Mouse (Mus musculus): ENCODE measurements around the gene Il4ra. TPM values are rescaled to one million over a fixed set of nuclear protein-coding genes. Genes with fewer than 3 reads are reported as not detected.

Il4ra gene
- polyA plus RNA-seq, 1 experiment from 2014 or later = 13.1 TPM

DNA sequence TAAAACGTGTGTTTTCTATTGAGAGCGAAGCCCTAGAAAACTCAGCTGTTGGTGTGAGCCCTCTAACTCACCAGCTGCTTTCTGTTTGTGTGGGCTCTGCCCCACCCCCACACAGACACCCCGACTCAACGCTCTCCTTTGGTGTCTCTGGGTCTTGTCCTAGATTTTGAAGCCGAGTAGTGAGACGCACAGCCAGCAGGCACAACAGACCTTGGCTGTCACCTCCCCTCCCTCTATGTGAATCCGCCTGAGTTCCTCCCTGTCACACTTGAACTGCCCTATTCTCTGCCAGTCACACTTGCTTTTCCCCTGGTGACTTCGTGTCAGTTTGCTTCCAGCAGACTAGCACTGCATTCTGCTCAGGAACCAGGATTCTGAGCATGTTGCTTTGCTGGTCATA, 4.9 kb downstream of the Il4ra start:
- Histone ChIP-seq H3K4me2 (replicated peaks; ENCODE audit: low read depth, low read length) (no peak overlapping the region), H3K36me3 (ENCODE audit: insufficient read depth, low read length) (no peaks in the 10 kb centered on the region), H3K27me3 (ENCODE audit: insufficient read depth, low read length) (no peaks in the 10 kb centered on the region), H3K9ac (replicated peaks; ENCODE audit: low read length) (no peak overlapping the region), H3K4me1 (ENCODE audit: insufficient read depth, low read length) (peaks cover 35% of the 10 kb centered on the region), H3K9me3 (ENCODE audit: low read length) (no peaks in the 10 kb centered on the region), H3K4me3 (ENCODE audit: low read length) (no peak overlapping the region), H3K27ac (ENCODE audit: low read length) (no peak overlapping the region)
- ATAC-seq (ENCODE audit: low FRiP score, low TSS enrichment) = no peak
- 53% methylated on average over 8 of the region's 8 CpGs for WGBS

DNA sequence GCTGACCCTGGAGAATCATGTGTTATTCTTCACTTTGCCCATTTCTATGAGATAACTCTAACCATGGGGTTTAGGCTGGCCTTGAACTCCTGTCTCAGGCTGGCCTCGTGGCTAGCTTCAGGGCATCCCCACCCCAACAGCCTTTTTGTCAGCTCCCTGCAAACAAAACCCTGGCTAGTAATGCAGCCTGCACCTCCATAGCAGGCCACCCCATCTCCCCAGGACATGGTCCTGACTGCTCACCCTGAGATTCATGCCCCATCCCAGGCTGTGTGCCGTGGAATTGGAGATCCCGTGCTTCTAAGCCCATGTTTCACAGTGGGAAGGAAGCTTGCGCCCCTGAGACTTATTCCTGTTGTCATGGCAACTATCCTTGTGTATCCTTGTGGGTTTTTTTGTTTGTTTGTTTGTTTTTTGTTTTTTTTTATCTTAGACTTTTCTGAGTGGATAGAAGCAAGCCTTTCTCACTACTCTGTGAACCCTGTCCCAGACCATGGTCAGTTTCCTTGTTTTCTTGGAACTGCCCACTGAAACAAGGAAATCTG, 6.6 kb downstream of the Il4ra start:
- no peaks in the 10 kb centered on the region for H3K9me3 ChIP-seq (ENCODE audit: low read length)
- no peak overlapping the region for H3K4me3 ChIP-seq (ENCODE audit: low read length)
- H3K4me1 ChIP-seq (ENCODE audit: insufficient read depth, low read length) = peaks cover 29% of the 10 kb centered on the region
- no peak overlapping the region for H3K27ac ChIP-seq (ENCODE audit: low read length)
- H3K27me3 ChIP-seq (ENCODE audit: insufficient read depth, low read length) = no peaks in the 10 kb centered on the region
- H3K4me2 ChIP-seq (replicated peaks; ENCODE audit: low read depth, low read length) = no peak overlapping the region
- H3K9ac ChIP-seq (replicated peaks; ENCODE audit: low read length) = no peak overlapping the region
- no peaks in the 10 kb centered on the region for H3K36me3 ChIP-seq (ENCODE audit: insufficient read depth, low read length)
- ATAC-seq (ENCODE audit: low FRiP score, low TSS enrichment) = no peak
- WGBS = 74% methylated on average over 4 of the region's 4 CpGs

- ATAC-seq (ENCODE audit: low FRiP score, low TSS enrichment) = no peak
- H3K9ac ChIP-seq (replicated peaks; ENCODE audit: low read length) = no peak overlapping the region
Measured at GRCm38 (mm10) chr7:125558997-125559396, 7.1 kb downstream of the Il4ra start.

GRCm38 (mm10) chr7:125559537-125559936, 7.6 kb downstream of the Il4ra start:
- Histone ChIP-seq H3K4me3 (ENCODE audit: low read length) (no peak overlapping the region), H3K36me3 (ENCODE audit: insufficient read depth, low read length) (no peaks in the 10 kb centered on the region), H3K27me3 (ENCODE audit: insufficient read depth, low read length) (no peaks in the 10 kb centered on the region), H3K4me1 (ENCODE audit: insufficient read depth, low read length) (peaks cover 29% of the 10 kb centered on the region), H3K4me2 (replicated peaks; ENCODE audit: low read depth, low read length) (no peak overlapping the region), H3K9me3 (ENCODE audit: low read length) (no peaks in the 10 kb centered on the region), H3K27ac (ENCODE audit: low read length) (no peak overlapping the region), H3K9ac (replicated peaks; ENCODE audit: low read length) (no peak overlapping the region)
- 82% methylated on average over 10 of the region's 10 CpGs for WGBS
- no peak for ATAC-seq (ENCODE audit: low FRiP score, low TSS enrichment)

More at GRCm38 (mm10) chr7:125558997-125559396, 7.1 kb downstream of the Il4ra start:
- WGBS = 55% methylated on average over 5 of the region's 5 CpGs
- Histone ChIP-seq H3K27ac (ENCODE audit: low read length) (no peak overlapping the region), H3K36me3 (ENCODE audit: insufficient read depth, low read length) (no peaks in the 10 kb centered on the region), H3K27me3 (ENCODE audit: insufficient read depth, low read length) (no peaks in the 10 kb centered on the region), H3K9me3 (ENCODE audit: low read length) (no peaks in the 10 kb centered on the region), H3K4me3 (ENCODE audit: low read length) (no peak overlapping the region), H3K4me1 (ENCODE audit: insufficient read depth, low read length) (peaks cover 29% of the 10 kb centered on the region), H3K4me2 (replicated peaks; ENCODE audit: low read depth, low read length) (no peak overlapping the region)

GRCm38 (mm10) chr7:125560146-125560785, 8.3 kb downstream of the Il4ra start:
- Histone ChIP-seq H3K9ac (replicated peaks; ENCODE audit: low read length) (no peak overlapping the region), H3K27ac (ENCODE audit: low read length) (no peak overlapping the region), H3K4me1 (ENCODE audit: insufficient read depth, low read length) (peaks cover 29% of the 10 kb centered on the region), H3K4me3 (ENCODE audit: low read length) (no peak overlapping the region), H3K4me2 (replicated peaks; ENCODE audit: low read depth, low read length) (no peak overlapping the region), H3K9me3 (ENCODE audit: low read length) (no peaks in the 10 kb centered on the region), H3K36me3 (ENCODE audit: insufficient read depth, low read length) (0 out of 2 replicates have a peak, but pooled peaks cover 2% of the 10 kb centered on the region), H3K27me3 (ENCODE audit: insufficient read depth, low read length) (no peaks in the 10 kb centered on the region)
- WGBS = 76% methylated on average over 7 of the region's 7 CpGs
- no peak for ATAC-seq (ENCODE audit: low FRiP score, low TSS enrichment)

GRCm38 (mm10) chr7:125561085-125561690, 9.3 kb downstream of the Il4ra start:
- ATAC-seq (ENCODE audit: low FRiP score, low TSS enrichment) = no peak
- Histone ChIP-seq H3K4me1 (ENCODE audit: insufficient read depth, low read length) (peaks cover 32% of the 10 kb centered on the region), H3K4me2 (replicated peaks; ENCODE audit: low read depth, low read length) (no peak overlapping the region), H3K36me3 (ENCODE audit: insufficient read depth, low read length) (0 out of 2 replicates have a peak, but pooled peaks cover 2% of the 10 kb centered on the region), H3K4me3 (ENCODE audit: low read length) (no peak overlapping the region), H3K9ac (replicated peaks; ENCODE audit: low read length) (no peak overlapping the region), H3K27ac (ENCODE audit: low read length) (no peak overlapping the region), H3K9me3 (ENCODE audit: low read length) (no peaks in the 10 kb centered on the region), H3K27me3 (ENCODE audit: insufficient read depth, low read length) (no peaks in the 10 kb centered on the region)
- 48% methylated on average over 9 of the region's 9 CpGs for WGBS

- no peak for ATAC-seq (ENCODE audit: low FRiP score, low TSS enrichment)
- Histone ChIP-seq H3K4me1 (ENCODE audit: insufficient read depth, low read length) (peaks cover 27% of the 10 kb centered on the region; the same call in 1 of the 2 replicates), H3K27ac (ENCODE audit: low read length) (no peak overlapping the region), H3K27me3 (ENCODE audit: insufficient read depth, low read length) (no peaks in the 10 kb centered on the region), H3K36me3 (ENCODE audit: insufficient read depth, low read length) (0 out of 2 replicates have a peak, but pooled peaks cover 2% of the 10 kb centered on the region), H3K9me3 (ENCODE audit: low read length) (no peaks in the 10 kb centered on the region), H3K4me2 (replicated peaks; ENCODE audit: low read depth, low read length) (no peak overlapping the region), H3K9ac (replicated peaks; ENCODE audit: low read length) (no peak overlapping the region), H3K4me3 (ENCODE audit: low read length) (no peak overlapping the region)
- WGBS = 70% methylated on average over 4 of the region's 4 CpGs
Measured at GRCm38 (mm10) chr7:125562413-125562812, 10.5 kb downstream of the Il4ra start.

DNA sequence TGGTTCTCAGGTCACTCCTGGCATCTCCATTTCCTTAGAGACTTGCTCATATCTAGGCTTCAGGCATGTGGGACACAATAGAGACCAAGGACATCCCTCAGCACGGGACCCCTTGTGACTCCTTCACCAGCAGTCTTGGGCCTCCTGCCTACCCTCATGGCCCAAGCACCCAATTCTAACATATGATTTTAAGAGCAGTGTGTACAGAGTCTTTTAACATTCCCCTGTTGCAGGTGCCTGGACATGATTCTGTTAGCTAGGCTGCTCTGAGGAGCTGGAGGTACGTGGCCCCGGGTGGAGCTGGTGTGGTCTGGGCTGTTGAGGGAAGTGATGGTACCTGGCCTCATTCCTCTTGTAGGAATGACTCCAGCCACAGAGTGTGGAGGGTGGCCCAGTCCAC, 11.2 kb downstream of the Il4ra start:
- WGBS = 83% methylated on average over 3 of the region's 3 CpGs
- Histone ChIP-seq H3K27me3 (ENCODE audit: insufficient read depth, low read length) (no peaks in the 10 kb centered on the region), H3K36me3 (ENCODE audit: insufficient read depth, low read length) (0 out of 2 replicates have a peak, but pooled peaks cover 6% of the 10 kb centered on the region), H3K27ac (ENCODE audit: low read length) (no peak overlapping the region), H3K9me3 (ENCODE audit: low read length) (no peaks in the 10 kb centered on the region), H3K9ac (replicated peaks; ENCODE audit: low read length) (no peak overlapping the region), H3K4me3 (ENCODE audit: low read length) (no peak overlapping the region), H3K4me1 (ENCODE audit: insufficient read depth, low read length) (peaks cover 27% of the 10 kb centered on the region; the same call in 1 of the 2 replicates), H3K4me2 (replicated peaks; ENCODE audit: low read depth, low read length) (no peak overlapping the region)
- no peak for ATAC-seq (ENCODE audit: low FRiP score, low TSS enrichment)

DNA sequence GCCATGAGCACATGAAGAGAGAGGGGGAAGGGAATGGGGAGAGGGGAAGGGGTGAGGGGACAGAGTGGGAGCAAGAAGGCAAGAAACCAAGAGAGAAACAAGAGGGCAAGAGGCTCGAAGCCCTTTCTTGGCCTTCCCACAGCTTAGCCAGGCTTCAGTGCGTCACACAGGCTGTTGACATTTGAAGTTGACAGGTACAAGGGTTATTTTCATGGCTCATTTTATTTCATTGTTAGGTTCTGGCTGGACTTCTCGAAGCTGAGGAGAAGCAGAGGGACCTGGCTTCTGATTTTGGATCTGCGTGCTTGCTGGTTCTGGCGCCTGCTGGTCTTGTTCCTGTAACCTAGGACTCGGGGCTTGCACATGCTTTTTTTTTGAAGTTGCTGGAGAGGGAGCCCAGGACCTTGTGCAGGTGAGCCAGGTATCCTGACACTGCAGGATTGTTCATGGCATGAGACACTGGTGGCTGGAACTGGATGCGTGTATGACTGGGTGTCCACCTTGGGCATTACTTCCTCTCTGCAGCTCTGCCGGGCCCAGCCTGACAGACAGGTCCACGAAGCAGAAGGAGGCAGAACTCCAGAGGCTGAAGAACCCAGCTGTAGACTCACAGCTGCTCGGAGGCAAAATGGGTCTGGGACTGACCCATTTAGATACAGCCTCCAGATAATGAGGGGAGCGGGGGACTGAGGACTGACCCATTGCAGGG, 12.6 kb downstream of the Il4ra start:
- H3K27me3 ChIP-seq (ENCODE audit: insufficient read depth, low read length) = no peaks in the 10 kb centered on the region
- no peak overlapping the region for H3K4me2 ChIP-seq (replicated peaks; ENCODE audit: low read depth, low read length)
- peaks cover 20% of the 10 kb centered on the region; the same call in 1 of the 2 replicates for H3K4me1 ChIP-seq (ENCODE audit: insufficient read depth, low read length)
- no peak overlapping the region for H3K4me3 ChIP-seq (ENCODE audit: low read length)
- no peaks in the 10 kb centered on the region for H3K9me3 ChIP-seq (ENCODE audit: low read length)
- ATAC-seq (ENCODE audit: low FRiP score, low TSS enrichment) = no peak
- no peak overlapping the region for H3K27ac ChIP-seq (ENCODE audit: low read length)
- peaks cover 11% of the 10 kb centered on the region; the same call in 1 of the 2 replicates for H3K36me3 ChIP-seq (ENCODE audit: insufficient read depth, low read length)
- 83% methylated on average over 11 of the region's 11 CpGs for WGBS
- H3K9ac ChIP-seq (replicated peaks; ENCODE audit: low read length) = no peak overlapping the region
